Mouse (Mus musculus): Measurements from ENCODE around the gene Adamts1. TPM values are rescaled to one million over a fixed set of nuclear protein-coding genes. Genes with fewer than 3 reads are reported as not detected.
A peak's percentile ranks its signal among the peaks of the same experiment; 100 is the strongest.

Adamts1 gene
- polyA plus RNA-seq, 1 experiment from 2014 or later: 8.0 TPM

GRCm38 (mm10) chr16:85801252-85801651 is 1.7 kb downstream of the Adamts1 start:
- ATAC-seq (ENCODE audit: low FRiP score): peak; percentile 85
- WGBS: under 1% methylated on average over 23 of the region's 23 CpGs

GRCm38 (mm10) chr16:85800691-85801090 is 2.2 kb downstream of the Adamts1 start:
- peak; percentile 66 for ATAC-seq (ENCODE audit: low FRiP score)
- peak overlapping the region; percentile 86 for H3K27ac ChIP-seq (replicated peaks)

More at GRCm38 (mm10) chr16:85801252-85801651, 1.7 kb downstream of the Adamts1 start:
- Histone ChIP-seq H3K36me3 (peaks cover 14% of the 10 kb centered on the region; the same call in 1 of the 2 replicates), H3K9ac (replicated peaks) (peak overlapping the region; percentile 69), H3K27me3 (replicated peaks) (peaks cover 4% of the 10 kb centered on the region), H3K4me3 (replicated peaks) (peak overlapping the region; percentile 57), H3K27ac (replicated peaks) (peak overlapping the region; percentile 86), H3K4me1 (peaks cover 34% of the 10 kb centered on the region), H3K9me3 (replicated peaks) (no peaks in the 10 kb centered on the region), H3K4me2 (peak overlapping the region; percentile 99)

DNA sequence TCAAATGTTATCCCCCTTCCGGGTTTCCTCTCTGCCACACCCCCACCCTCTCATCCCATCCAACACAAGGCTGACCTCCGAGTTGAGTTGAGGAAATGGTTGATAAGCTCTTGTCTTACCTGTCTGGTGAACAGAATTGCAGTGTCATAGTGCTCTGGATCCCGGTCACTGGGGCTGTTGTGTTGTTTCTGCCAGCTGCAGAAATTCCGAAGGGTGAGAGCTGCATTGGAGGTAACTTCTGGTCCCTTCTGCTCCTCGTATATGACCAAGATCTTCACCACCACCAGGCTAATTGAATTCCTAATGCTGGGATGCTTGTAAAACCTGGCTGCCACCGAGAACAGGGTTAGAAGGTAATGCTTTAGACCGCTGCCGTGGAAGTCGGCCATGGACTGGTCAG is 2.9 kb downstream of the Adamts1 start:
- 64% methylated on average over 9 of the region's 9 CpGs for WGBS

More at GRCm38 (mm10) chr16:85800691-85801090, 2.2 kb downstream of the Adamts1 start:
- H3K4me1 ChIP-seq: peaks cover 34% of the 10 kb centered on the region
- H3K4me2 ChIP-seq: peak overlapping the region; percentile 99
- peak overlapping the region; percentile 57 for H3K4me3 ChIP-seq (replicated peaks)
- H3K36me3 ChIP-seq: peaks cover 14% of the 10 kb centered on the region; the same call in 1 of the 2 replicates
- peaks cover 4% of the 10 kb centered on the region for H3K27me3 ChIP-seq (replicated peaks)
- peak overlapping the region; percentile 69 for H3K9ac ChIP-seq (replicated peaks)
- no peaks in the 10 kb centered on the region for H3K9me3 ChIP-seq (replicated peaks)
- 4% methylated on average over 8 of the region's 8 CpGs for WGBS

DNA sequence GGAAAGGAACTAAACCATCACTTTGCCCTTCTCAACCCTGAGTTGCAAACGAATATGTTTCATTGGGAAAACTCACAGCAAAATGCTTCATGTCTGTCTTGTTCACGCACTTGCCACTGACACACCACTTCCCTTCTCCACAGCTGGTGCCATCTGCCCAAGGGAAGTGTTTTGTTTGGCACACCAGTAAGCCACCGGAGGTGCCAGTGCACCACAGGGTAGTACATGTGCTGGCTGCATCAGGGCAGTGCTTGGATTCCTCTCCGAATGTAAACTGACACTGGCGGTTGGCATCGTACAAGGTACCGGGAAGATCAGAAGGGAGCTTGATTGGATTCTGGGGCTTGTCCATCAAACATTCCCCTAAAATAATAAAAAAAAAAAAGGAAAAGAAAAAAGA is 4.6 kb downstream of the Adamts1 start:
- Histone ChIP-seq H3K4me1 (peaks cover 25% of the 10 kb centered on the region), H3K27me3 (replicated peaks) (no peaks in the 10 kb centered on the region), H3K27ac (replicated peaks) (no peak overlapping the region), H3K4me2 (no peak overlapping the region), H3K36me3 (peaks cover 16% of the 10 kb centered on the region; the same call in 1 of the 2 replicates), H3K9me3 (replicated peaks) (no peaks in the 10 kb centered on the region), H3K4me3 (replicated peaks) (no peak overlapping the region), H3K9ac (replicated peaks) (no peak overlapping the region)
- WGBS: 90% methylated on average over 7 of the region's 7 CpGs
- ATAC-seq (ENCODE audit: low FRiP score): no peak

More for the DNA sequence above, 2.9 kb downstream of the Adamts1 start:
- Histone ChIP-seq H3K4me1 (peaks cover 34% of the 10 kb centered on the region), H3K36me3 (peaks cover 16% of the 10 kb centered on the region; the same call in 1 of the 2 replicates), H3K4me3 (replicated peaks) (peak overlapping the region; percentile 57; the same call in 1 of the 2 replicates), H3K4me2 (peak overlapping the region; percentile 99), H3K27me3 (replicated peaks) (peaks cover 3% of the 10 kb centered on the region), H3K9ac (replicated peaks) (no peak overlapping the region), H3K27ac (replicated peaks) (no peak overlapping the region), H3K9me3 (replicated peaks) (no peaks in the 10 kb centered on the region)
- no peak for ATAC-seq (ENCODE audit: low FRiP score)

DNA sequence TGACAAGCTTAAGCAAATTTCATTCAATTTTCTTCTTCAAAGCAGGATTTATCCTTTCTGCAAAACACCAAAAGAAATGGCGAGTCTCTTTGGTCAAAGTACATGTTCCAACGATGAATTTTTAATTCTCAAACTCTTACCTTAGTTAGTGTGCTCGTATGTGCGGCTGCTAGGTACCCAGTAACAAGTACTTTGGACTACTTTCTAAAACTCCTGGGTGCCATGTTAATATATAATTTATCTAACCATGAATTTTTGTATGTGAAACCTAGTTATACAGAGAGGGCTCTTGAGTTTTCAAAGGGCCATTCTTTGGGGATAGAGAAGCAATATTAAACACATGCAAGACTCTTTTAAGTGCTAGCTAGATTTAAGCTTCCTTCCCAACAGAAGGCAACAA is 5.8 kb downstream of the Adamts1 start:
- Histone ChIP-seq H3K9me3 (replicated peaks) (no peaks in the 10 kb centered on the region), H3K36me3 (peaks cover 16% of the 10 kb centered on the region; the same call in 1 of the 2 replicates), H3K4me2 (no peak overlapping the region), H3K4me3 (replicated peaks) (no peak overlapping the region), H3K27me3 (replicated peaks) (no peaks in the 10 kb centered on the region), H3K9ac (replicated peaks) (no peak overlapping the region), H3K4me1 (peaks cover 14% of the 10 kb centered on the region), H3K27ac (replicated peaks) (no peak overlapping the region)
- ATAC-seq (ENCODE audit: low FRiP score): no peak
- WGBS: 98% methylated on average over 4 of the region's 4 CpGs

- no peak for ATAC-seq (ENCODE audit: low FRiP score)
- no peak overlapping the region for H3K4me2 ChIP-seq
- peaks cover 5% of the 10 kb centered on the region for H3K4me1 ChIP-seq
- H3K9ac ChIP-seq (replicated peaks): no peak overlapping the region
- H3K27ac ChIP-seq (replicated peaks): no peak overlapping the region
- H3K36me3 ChIP-seq: peaks cover 16% of the 10 kb centered on the region; the same call in 1 of the 2 replicates
- no peaks in the 10 kb centered on the region for H3K9me3 ChIP-seq (replicated peaks)
- no peaks in the 10 kb centered on the region for H3K27me3 ChIP-seq (replicated peaks)
- no peak overlapping the region for H3K4me3 ChIP-seq (replicated peaks)
- 96% methylated on average over 7 of the region's 7 CpGs for WGBS
These were observed 7.2 kb downstream of the Adamts1 start for GRCm38 (mm10) chr16:85795731-85796130.

- H3K4me2 ChIP-seq: no peak overlapping the region
- ATAC-seq (ENCODE audit: low FRiP score): no peak
- no peak overlapping the region for H3K9ac ChIP-seq (replicated peaks)
- 95% methylated on average over 4 of the region's 4 CpGs for WGBS
- H3K27me3 ChIP-seq (replicated peaks): no peaks in the 10 kb centered on the region
- H3K9me3 ChIP-seq (replicated peaks): no peaks in the 10 kb centered on the region
- no peak overlapping the region for H3K4me3 ChIP-seq (replicated peaks)
- H3K36me3 ChIP-seq: peaks cover 12% of the 10 kb centered on the region; the same call in 1 of the 2 replicates
- no peak overlapping the region for H3K27ac ChIP-seq (replicated peaks)
- no peaks in the 10 kb centered on the region for H3K4me1 ChIP-seq
These were observed 9.6 kb downstream of the Adamts1 start for GRCm38 (mm10) chr16:85793166-85793830.

DNA sequence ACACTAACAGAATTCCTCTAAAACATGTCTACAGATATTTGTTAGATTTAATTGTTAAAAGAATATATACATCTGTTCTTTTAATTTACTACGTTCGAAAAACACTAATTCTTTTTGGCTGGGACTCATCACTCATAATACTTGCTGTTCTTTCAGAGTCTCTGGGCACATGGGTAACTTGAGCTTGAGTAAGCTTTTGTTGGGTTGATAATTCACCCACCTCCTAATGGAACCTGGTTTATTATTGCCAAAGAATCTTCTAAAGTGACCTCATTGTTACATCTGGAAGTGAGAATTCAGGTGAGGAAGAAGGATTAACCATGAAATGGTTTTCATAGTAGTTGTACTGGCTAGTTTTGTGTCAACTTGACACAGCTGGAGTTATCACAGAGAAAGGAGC is 21.8 kb downstream of the Adamts1 start:
- H3K36me3 ChIP-seq: no peaks in the 10 kb centered on the region
- no peak for ATAC-seq (ENCODE audit: low FRiP score)
- H3K9me3 ChIP-seq (replicated peaks): no peaks in the 10 kb centered on the region
- no peak overlapping the region for H3K4me2 ChIP-seq
- H3K27ac ChIP-seq (replicated peaks): no peak overlapping the region
- H3K9ac ChIP-seq (replicated peaks): no peak overlapping the region
- H3K4me3 ChIP-seq (replicated peaks): no peak overlapping the region
- WGBS: 88% methylated on average over 2 of the region's 2 CpGs
- H3K27me3 ChIP-seq (replicated peaks): no peaks in the 10 kb centered on the region
- no peaks in the 10 kb centered on the region for H3K4me1 ChIP-seq

GRCm38 (mm10) chr16:85779775-85780174 is 23.1 kb downstream of the Adamts1 start:
- peak; percentile 85; the same call in 1 of the 2 replicates for ATAC-seq (ENCODE audit: low FRiP score)
- no peak overlapping the region for H3K4me3 ChIP-seq (replicated peaks)
- H3K36me3 ChIP-seq: no peaks in the 10 kb centered on the region

DNA sequence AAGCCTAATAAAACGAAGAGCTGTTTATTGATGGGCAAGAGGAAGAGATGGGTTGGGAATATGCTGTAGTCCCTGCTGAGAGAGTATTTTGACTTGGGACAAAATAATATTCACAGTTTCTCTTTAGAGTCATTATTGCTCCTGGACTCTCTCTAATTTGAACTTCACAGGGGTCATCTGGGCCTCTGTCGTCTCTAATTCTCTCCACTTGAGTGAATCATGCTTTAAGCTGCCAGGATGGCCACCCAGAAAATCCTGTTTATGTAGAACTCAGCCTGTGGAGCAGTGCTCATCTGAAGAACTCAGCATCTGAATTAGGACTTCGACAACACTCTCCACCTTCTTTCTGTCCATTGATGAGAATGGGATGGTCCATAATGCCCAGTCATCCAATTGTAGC is 30.6 kb downstream of the Adamts1 start:
- Histone ChIP-seq H3K27ac (replicated peaks) (no peak overlapping the region), H3K36me3 (no peaks in the 10 kb centered on the region), H3K27me3 (replicated peaks) (no peaks in the 10 kb centered on the region), H3K4me2 (no peak overlapping the region), H3K4me3 (replicated peaks) (no peak overlapping the region), H3K4me1 (no peaks in the 10 kb centered on the region), H3K9me3 (replicated peaks) (no peaks in the 10 kb centered on the region), H3K9ac (replicated peaks) (no peak overlapping the region)
- WGBS: 78% methylated on average over 3 of the region's 3 CpGs
- no peak for ATAC-seq (ENCODE audit: low FRiP score)

More at GRCm38 (mm10) chr16:85779775-85780174, 23.1 kb downstream of the Adamts1 start:
- Histone ChIP-seq H3K9ac (replicated peaks) (no peak overlapping the region), H3K4me2 (no peak overlapping the region), H3K27me3 (replicated peaks) (no peaks in the 10 kb centered on the region), H3K9me3 (replicated peaks) (no peaks in the 10 kb centered on the region), H3K27ac (replicated peaks) (no peak overlapping the region), H3K4me1 (no peaks in the 10 kb centered on the region)

- no peak for ATAC-seq (ENCODE audit: low FRiP score)
- Histone ChIP-seq H3K27ac (replicated peaks) (no peak overlapping the region), H3K9me3 (replicated peaks) (no peaks in the 10 kb centered on the region), H3K27me3 (replicated peaks) (no peaks in the 10 kb centered on the region), H3K9ac (replicated peaks) (no peak overlapping the region), H3K36me3 (no peaks in the 10 kb centered on the region), H3K4me3 (replicated peaks) (no peak overlapping the region), H3K4me1 (no peaks in the 10 kb centered on the region), H3K4me2 (no peak overlapping the region)
- WGBS: 61% methylated on average over 4 of the region's 4 CpGs
These were observed 35.6 kb downstream of the Adamts1 start for GRCm38 (mm10) chr16:85767341-85767740.

DNA sequence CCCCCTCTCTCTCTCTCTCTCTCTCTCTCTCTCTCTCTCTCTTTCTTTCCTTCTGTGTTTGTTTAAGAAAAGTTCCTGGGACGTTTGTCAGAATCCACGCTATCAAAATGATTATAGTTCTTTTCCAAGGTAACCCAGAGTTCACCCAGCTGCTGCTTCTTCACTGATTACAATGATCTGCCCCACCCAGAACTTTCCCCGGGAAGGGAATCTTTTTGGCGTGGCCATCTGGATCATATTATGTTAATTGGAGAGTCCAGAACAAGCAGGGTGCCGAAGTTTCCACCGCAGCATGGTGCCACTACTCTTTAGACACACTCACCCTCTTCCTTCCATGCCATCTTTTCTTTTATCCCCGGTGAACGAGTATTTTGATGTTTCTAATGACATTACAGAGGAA is 37.2 kb downstream of the Adamts1 start:
- H3K9me3 ChIP-seq (replicated peaks): no peaks in the 10 kb centered on the region
- no peak overlapping the region for H3K9ac ChIP-seq (replicated peaks)
- no peaks in the 10 kb centered on the region for H3K36me3 ChIP-seq
- H3K4me2 ChIP-seq: no peak overlapping the region
- no peak overlapping the region for H3K4me3 ChIP-seq (replicated peaks)
- WGBS: 79% methylated on average over 8 of the region's 8 CpGs
- no peaks in the 10 kb centered on the region for H3K27me3 ChIP-seq (replicated peaks)
- no peaks in the 10 kb centered on the region for H3K4me1 ChIP-seq
- no peak for ATAC-seq (ENCODE audit: low FRiP score)
- no peak overlapping the region for H3K27ac ChIP-seq (replicated peaks)

Measured in neural tube, embryonic 15.5 days (tissue).